Mouse (Mus musculus) adrenal gland, adult 8-10 months (tissue): ENCODE measurements around the gene Slc25a33. TPM values are rescaled to one million over a fixed set of nuclear protein-coding genes. Genes with fewer than 3 reads are reported as not detected.

Experiments
- DNase-seq: peaks from one replicate; pipeline ENCODE4 v3.0.0; 2022
- total RNA-seq, 4 experiments: library from RNA; stranded (reverse); gene quantifications; 2 replicates each; pipeline ENCODE4 v1.2.4; 2022

The Slc25a33 gene
- total RNA-seq, 4 experiments from 2014 or later = 22.2 to 24.2 (median 23.6) TPM

DNA sequence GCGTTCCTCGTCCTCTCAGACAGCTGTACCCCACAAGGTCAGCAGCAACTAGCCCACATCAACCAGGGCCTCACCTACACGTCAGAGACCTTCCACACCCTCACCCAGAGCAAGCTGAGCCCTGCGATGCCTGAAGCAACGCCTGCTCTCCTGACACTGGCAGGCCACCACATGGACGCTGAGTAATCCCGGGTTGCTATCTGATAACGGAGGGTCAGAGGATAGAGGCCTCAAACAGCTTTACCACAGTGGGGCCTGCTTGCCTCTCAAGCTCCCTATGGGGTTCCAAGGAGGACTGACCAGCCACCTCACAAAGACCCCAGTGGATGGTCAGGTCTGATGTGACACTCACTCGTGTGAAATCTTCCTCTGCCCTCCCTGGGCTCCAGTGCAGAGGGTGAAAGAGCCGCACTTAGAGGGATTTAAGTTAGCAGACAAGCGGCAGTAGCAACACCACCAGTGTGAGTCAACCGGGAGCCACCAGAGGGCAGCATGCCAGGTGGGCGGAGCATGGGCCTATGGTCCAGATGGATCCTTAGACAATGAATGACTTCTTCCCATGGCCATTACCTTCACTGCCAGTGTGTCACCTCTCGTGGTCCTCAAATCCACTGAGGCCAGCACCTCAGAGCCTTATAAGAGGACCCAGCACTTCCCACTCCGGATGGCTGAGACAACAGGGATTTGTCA lies 48.3 kb downstream of the Slc25a33 start:
- peak; percentile 78 for DNase-seq

GRCm38 (mm10) chr4:149724916-149725470 lies 49.1 kb downstream of the Slc25a33 start:
- DNase-seq = no peak

DNA sequence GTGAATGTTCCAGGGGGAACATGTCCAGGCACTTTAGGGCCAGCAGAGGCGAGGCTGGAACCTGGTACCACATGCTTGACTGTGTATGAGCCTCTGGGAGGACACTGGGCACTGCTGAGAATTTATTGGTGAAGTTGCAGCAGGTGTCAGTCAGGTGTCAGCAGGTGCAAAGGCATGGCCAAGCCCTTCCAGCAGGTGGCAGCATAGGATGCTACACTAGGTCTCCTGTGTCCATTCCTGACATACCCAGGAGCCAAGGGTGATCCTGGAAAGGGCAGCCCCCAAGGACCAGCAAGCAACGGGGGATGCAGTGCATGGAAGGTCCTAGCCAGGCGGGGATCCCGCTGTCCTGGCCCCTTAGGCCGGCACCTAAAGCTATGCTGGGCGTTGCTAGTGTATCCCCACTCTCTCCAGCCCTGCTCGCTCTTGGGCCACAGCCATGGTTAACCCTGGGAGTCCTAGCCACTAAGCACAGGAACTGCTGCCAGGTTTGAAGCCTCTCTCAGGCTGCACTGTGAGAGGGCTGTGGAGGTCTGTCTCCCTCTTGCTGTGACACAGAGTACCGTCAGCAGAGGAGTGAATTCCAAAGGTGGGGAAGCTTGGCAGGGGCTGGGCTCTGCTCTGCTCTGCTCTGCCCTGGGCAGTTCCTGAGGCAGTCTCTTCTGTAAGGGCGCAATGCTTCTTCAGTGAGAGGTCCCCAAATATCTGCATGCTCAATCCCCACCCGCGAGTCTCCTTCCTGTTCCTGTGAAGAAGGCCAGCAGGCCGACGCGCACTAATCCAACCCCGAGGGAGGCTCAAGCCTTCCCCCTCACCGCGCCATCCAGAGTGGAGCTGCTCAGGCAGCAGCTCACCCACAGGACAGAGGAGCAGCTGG lies 50.0 kb downstream of the Slc25a33 start:
- DNase-seq = no peak

GRCm38 (mm10) chr4:149723021-149723390 lies 51.1 kb downstream of the Slc25a33 start:
- no peak for DNase-seq

DNA sequence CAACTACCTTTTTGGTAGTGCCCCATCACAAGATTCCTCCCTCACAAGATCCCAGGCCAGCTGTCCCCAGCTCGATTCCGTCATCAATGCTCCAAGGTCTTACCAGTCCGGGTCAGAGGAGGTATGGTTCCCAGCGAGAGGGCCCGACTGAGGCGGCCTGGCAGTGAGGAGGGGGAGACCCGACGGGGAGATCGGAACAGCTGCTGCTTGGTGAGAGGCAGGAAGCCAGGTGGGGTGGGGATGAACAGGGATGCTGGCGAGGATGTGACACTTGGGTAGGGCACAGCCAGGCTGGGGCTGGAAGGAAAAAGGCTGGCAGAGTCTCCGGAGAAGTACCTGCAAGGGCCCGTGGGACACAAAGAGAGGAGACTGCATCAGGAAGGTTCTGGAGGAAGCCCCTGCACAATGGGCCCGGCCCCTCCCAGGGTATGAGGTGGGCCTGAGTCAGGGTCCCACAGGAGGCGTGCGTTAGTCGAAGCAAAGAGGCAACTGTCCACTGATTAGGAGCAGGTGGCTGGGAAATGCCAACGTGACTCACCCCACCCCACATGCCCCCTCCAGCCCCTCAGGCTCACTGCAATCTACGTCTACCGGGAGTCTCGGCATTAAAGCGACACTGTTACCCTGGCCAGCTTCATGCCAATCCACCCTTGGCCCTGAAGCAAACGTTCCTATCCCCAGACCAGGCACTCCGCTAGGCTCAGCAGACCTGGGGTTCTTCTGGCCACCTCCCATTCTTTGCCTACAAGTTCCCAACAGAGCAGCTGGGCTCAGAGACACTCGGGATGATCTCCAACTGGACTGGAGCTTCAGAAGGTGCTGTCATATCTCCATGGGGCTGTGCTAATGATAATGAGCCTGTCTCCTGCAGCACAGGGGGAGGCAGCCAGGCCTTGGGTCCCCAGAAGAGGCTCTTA lies 51.7 kb downstream of the Slc25a33 start:
- DNase-seq = no peak

- no peak for DNase-seq
These were observed 52.9 kb downstream of the Slc25a33 start for GRCm38 (mm10) chr4:149721163-149721562.

- no peak for DNase-seq
These were observed 54.4 kb downstream of the Slc25a33 start for GRCm38 (mm10) chr4:149719686-149720085.

DNA sequence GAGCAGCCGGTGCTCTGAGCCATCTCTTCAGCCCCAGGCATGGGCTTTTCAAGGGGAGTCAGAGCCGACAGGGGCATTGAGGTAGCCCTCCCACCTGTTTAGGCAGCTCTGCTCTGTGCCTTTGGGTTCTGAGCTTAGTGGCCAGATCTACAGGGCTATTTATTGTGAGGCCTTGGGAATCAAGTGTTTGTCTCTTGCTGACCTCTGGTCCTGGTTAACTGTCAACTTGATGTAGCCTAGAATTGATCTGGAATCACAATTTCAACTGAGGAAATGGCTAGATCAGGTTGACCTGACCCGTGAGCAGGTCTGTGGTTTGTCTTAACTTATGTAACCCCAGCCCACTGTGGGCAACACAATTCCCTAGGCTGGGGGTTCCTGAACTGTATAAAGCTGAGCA lies 59.5 kb downstream of the Slc25a33 start:
- no peak for DNase-seq

GRCm38 (mm10) chr4:149711955-149712354 lies 62.1 kb downstream of the Slc25a33 start:
- no peak for DNase-seq

GRCm38 (mm10) chr4:149711485-149711884 lies 62.6 kb downstream of the Slc25a33 start:
- DNase-seq = no peak

DNA sequence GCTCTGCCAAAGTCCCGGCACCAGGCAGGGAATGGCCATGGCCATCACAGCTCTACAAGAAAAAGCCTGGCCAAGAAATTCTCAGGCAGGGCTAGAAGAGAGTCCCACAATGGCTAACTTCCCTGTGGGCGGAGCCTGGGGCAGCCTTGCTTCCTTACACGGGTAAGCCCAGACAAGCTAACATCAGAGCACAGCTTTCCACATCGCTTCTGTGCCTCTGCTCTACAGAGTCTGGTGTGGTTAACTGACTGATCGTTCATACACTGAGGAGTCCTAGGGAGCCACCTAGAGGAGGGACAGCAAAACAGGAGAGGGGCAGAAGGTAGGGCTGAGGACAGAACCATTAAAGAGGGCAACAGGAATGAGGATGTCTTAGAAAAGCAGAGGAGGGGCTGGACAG lies 63.6 kb downstream of the Slc25a33 start:
- DNase-seq = peak; percentile 55

DNA sequence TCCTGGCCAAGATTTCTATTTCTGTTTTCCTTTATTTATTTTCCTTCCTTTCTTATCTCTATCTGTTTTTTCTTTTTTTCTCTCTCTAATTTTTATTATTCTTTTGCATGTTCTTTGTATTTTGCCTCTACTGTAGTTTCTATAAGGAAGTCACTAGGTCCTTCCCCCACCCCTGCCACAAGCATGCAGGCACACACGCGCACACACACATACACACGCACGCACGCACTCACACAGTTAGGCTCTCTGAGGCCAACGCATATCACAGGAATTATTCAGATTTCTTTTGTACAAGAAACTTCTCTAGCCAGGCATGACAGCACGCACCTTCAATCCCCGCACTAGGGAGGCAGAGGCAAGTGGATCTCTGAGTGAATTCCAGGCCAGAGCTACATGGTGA lies 68.1 kb downstream of the Slc25a33 start:
- DNase-seq = no peak

- no peak for DNase-seq
These were observed 68.8 kb downstream of the Slc25a33 start for GRCm38 (mm10) chr4:149705298-149705697.

GRCm38 (mm10) chr4:149702210-149702979 lies 71.7 kb downstream of the Slc25a33 start, which contains the start of gene Pik3cd:
Gene Pik3cd, minus strand, starts transcription at chr4:149702571.
- no peak for DNase-seq

DNA sequence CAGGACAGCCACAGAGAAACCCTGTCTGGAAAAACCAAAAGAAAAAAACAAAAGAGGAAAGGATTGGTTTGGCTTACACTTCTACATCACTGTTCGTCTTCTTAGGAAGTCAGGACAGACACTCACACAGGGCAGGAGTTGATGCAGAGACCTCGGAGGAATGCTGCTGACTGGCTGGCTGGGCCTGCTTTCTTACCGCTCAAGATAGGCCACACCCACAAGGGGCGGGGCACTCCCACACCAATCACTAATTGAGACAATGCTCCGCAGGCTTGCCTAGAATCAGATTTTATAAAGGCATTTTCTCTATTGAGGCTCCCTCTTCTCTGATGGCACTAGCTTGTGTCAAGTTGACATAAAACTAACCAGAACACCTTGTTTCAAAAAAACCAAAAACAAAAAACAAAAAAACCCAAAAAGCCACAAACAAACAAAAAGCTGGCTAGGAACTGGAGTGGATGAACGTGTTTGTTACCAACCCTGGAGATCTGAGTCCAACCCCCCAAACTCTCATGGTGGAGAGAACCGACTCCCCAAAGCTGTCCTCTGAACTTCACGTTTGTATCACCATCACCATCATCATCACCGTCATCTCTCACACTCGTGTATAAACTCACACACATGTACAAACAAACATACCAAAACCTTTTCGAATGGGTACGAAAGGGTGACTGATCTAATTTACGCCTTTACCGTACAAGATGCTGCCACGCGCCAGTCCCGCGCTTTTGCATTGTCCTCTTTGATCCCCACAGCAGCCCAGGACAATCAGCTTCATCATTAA lies 72.5 kb downstream of the Slc25a33 start:
- DNase-seq = no peak

DNA sequence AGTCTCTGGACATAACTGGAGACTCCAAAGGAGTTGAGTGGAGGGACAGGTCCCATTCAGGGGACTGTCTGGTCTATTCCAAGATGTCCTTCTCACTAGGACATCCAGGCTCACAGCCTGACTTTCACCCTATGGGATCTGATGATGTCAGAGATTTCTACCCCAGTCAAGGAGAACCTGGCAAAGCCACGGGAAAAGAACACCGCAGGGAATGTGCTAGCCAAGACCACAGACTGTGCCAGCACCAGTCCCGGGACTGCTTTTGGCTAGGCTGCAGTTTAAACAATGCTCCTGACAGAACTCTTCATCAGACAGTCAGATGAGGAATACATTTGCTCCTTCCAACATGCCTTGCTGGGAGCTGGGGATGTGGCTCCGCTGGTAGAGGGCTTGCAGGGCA lies 74.1 kb downstream of the Slc25a33 start:
- no peak for DNase-seq

- no peak for DNase-seq
These were observed 75.8 kb downstream of the Slc25a33 start for GRCm38 (mm10) chr4:149698197-149698821.

GRCm38 (mm10) chr4:149697506-149698196 lies 76.4 kb downstream of the Slc25a33 start:
- no peak for DNase-seq

DNA sequence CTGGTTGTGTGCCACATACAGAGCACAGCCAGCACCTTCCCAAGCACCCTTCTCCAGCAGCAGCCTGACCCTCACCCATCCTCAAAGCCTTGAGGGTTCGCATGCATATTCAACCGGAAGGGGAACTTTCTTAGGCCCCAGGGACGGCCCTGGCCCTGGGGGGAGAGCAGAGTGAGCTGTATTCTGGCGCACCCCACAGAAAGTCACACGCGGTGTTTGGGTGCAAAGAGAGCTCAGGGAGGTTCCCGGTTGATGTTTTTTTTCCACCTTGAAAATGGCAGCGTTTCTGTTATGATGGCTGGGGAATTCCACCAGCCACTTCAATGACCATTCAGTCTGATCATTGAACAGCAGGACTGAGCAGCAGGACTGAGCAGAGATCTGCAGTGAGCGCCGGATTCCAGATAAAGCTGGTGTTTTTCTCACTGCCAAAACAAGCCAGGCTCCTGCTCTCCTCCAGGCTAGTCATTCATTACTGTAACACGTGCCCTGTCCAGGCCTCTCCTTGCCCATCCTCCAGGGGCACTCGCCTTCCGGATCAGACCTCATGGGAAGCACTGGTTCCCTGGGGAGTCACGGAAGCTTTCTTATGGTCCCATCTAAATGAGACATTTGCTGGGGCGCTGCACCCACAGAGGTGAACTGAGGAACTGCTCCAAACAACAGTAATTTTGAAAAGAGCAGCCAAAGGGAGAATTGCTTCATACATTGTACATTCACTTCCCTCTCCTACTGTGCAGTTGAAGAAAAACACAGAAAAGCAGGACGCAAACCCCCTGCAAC lies 77.7 kb downstream of the Slc25a33 start:
- DNase-seq = no peak
